Mouse (Mus musculus) hindbrain, embryonic 14.5 days (tissue): Measurements from ENCODE around the gene Mrpl4. TPM values are rescaled to one million over a fixed set of nuclear protein-coding genes. Genes with fewer than 3 reads are reported as not detected.
"Not testable (repeated sequence)": the region's sequence is repeated elsewhere in the genome, so short reads cannot be mapped to it uniquely, and the experiment has no call there.

Experiments
- ATAC-seq: fragments of 200-750 bp; cut with Nextera tagmentation; 2 replicates; pipeline ENCODE4 v1.8.0; 2017; ENCODE audit warnings: moderate number of reproducible peaks, mild to moderate bottlenecking, moderate TSS enrichment, moderate library complexity; ENCODE audit not compliant: low FRiP score
- DNase-seq: peaks from one replicate; pipeline ENCODE4 v3.0.0-alpha.2; 2015; ENCODE audit warnings: low spot score
- H3K27ac ChIP-seq: fragments of 300-500 bp; sonication (generic); 2 replicates; pipeline ENCODE4 v1.5.1; 2014; ENCODE audit warnings: mild to moderate bottlenecking, moderate library complexity
- H3K27me3 ChIP-seq: fragments of 300-500 bp; sonication (generic); 2 replicates; pipeline ENCODE4 v1.6.1; 2014; ENCODE audit warnings: mild to moderate bottlenecking, low read length, mixed read lengths; ENCODE audit not compliant: control insufficient read depth, insufficient read depth
- H3K36me3 ChIP-seq: fragments of 300-500 bp; sonication (generic); replicated peaks from 2 replicates; pipeline ENCODE4 v1.6.1; 2014; ENCODE audit not compliant: control insufficient read depth, insufficient read depth
- H3K4me1 ChIP-seq: fragments of 300-500 bp; sonication (generic); replicated peaks from 2 replicates; pipeline ENCODE4 v1.6.1; 2014; ENCODE audit warnings: antibody characterized with exemption, low read length, mixed read lengths; ENCODE audit not compliant: control insufficient read depth, insufficient read depth
- H3K4me2 ChIP-seq: fragments of 300-500 bp; sonication (generic); replicated peaks from 2 replicates; pipeline ENCODE4 v1.6.1; 2014; ENCODE audit warnings: mild to moderate bottlenecking, moderate library complexity
- H3K4me3 ChIP-seq: fragments of 300-500 bp; sonication (generic); replicated peaks from 2 replicates; pipeline ENCODE4 v1.5.1; 2014; ENCODE audit warnings: mild to moderate bottlenecking, low read length
- H3K9ac ChIP-seq: fragments of 300-500 bp; sonication (generic); 2 replicates; pipeline ENCODE4 v1.6.1; 2014
- H3K9me3 ChIP-seq: fragments of 300-500 bp; sonication (generic); 2 replicates; pipeline ENCODE4 v1.6.1; 2016; ENCODE audit warnings: low read length; ENCODE audit not compliant: control insufficient read depth
- WGBS: fragments of 180-500 bp; shearing (Covaris S2); extraction: QIAGEN DNeasy Blood & Tissue Kit; methylation state at CpG from one replicate; pipeline ENCODE4 v1.1.7; 2014; 5-methylcytosine and 5-hydroxymethylcytosine counted together
- microRNA counts: library from miRNA; unstranded; fragments of <30 nt; microRNA quantifications from one replicate; lab custom pipeline; 2016
- microRNA-seq: library from miRNA; unstranded; fragments of <30 nt; microRNA quantifications from one replicate; pipeline ENCODE4, GENCODE M21; 2016
- polyA plus RNA-seq: library from polyadenylated mRNA; unstranded; fragments of >200 nt; fragmentation: Nextera tagmentation; extraction: Ambion mirVana; gene quantifications from 2 replicates; pipeline ENCODE4 v1.2.1, GENCODE M21; 2014

The Mrpl4 gene
- polyA plus RNA-seq, 1 experiment from 2014 or later: 102 TPM

- H3K4me3 ChIP-seq: peak overlapping the region; percentile 46
- no peaks in the 10 kb centered on the region for H3K9me3 ChIP-seq
- peak overlapping the region; percentile 70 for H3K9ac ChIP-seq
- H3K4me1 ChIP-seq: peaks cover 36% of the 10 kb centered on the region
- no peak overlapping the region for H3K27ac ChIP-seq
- DNase-seq (peak; percentile 61), ATAC-seq (peak; percentile 74; the same call in 1 of the 2 replicates)
- under 1% methylated on average over 31 of the region's 31 CpGs for WGBS
- H3K36me3 ChIP-seq: no peaks in the 10 kb centered on the region
- peak overlapping the region; percentile 76 for H3K4me2 ChIP-seq
- H3K27me3 ChIP-seq: peaks cover 82% of the 10 kb centered on the region
Observed at GRCm38 (mm10) chr9:21037481-21037891, 34.9 kb downstream of the Mrpl4 start.

- Histone ChIP-seq H3K4me2 (no peak overlapping the region), H3K27ac (no peak overlapping the region), H3K36me3 (no peaks in the 10 kb centered on the region), H3K27me3 (peaks cover 59% of the 10 kb centered on the region), H3K4me3 (no peak overlapping the region), H3K4me1 (peaks cover 25% of the 10 kb centered on the region; the same call in 1 of the 2 replicates), H3K9ac (no peak overlapping the region), H3K9me3 (no peaks in the 10 kb centered on the region)
- ATAC-seq: no peak
- 75% methylated on average over 3 of the region's 3 CpGs for WGBS
- DNase-seq: no peak
Observed at GRCm38 (mm10) chr9:21039779-21040178, 37.2 kb downstream of the Mrpl4 start.

GRCm38 (mm10) chr9:21041308-21041707 lies 38.8 kb downstream of the Mrpl4 start:
- ATAC-seq: no peak
- 61% methylated on average over 4 of the region's 4 CpGs for WGBS

GRCm38 (mm10) chr9:21043563-21043962 lies 41.0 kb downstream of the Mrpl4 start:
- Histone ChIP-seq H3K4me3 (no peak overlapping the region), H3K4me1 (no peaks in the 10 kb centered on the region), H3K27me3 (peaks cover 21% of the 10 kb centered on the region), H3K27ac (no peak overlapping the region), H3K4me2 (no peak overlapping the region), H3K36me3 (no peaks in the 10 kb centered on the region), H3K9me3 (no peaks in the 10 kb centered on the region), H3K9ac (no peak overlapping the region)
- ATAC-seq: no peak
- DNase-seq: no peak
- WGBS: 87% methylated on average over 4 of the region's 4 CpGs

More at GRCm38 (mm10) chr9:21041308-21041707, 38.8 kb downstream of the Mrpl4 start:
- no peak overlapping the region for H3K9ac ChIP-seq
- no peaks in the 10 kb centered on the region for H3K9me3 ChIP-seq
- H3K4me1 ChIP-seq: peaks cover 20% of the 10 kb centered on the region; the same call in 1 of the 2 replicates
- no peak for DNase-seq
- H3K27me3 ChIP-seq: peaks cover 44% of the 10 kb centered on the region
- H3K4me3 ChIP-seq: no peak overlapping the region
- H3K36me3 ChIP-seq: no peaks in the 10 kb centered on the region
- no peak overlapping the region for H3K4me2 ChIP-seq
- no peak overlapping the region for H3K27ac ChIP-seq

- H3K9ac ChIP-seq, H3K27ac ChIP-seq, H3K4me3 ChIP-seq, ATAC-seq, H3K9me3 ChIP-seq, H3K4me2 ChIP-seq, H3K4me1 ChIP-seq, H3K27me3 ChIP-seq, H3K36me3 ChIP-seq, DNase-seq: not testable (repeated sequence)
- WGBS: 79% methylated on average over 1 of the region's 1 CpGs
Observed at GRCm38 (mm10) chr9:21044785-21045184, 42.2 kb downstream of the Mrpl4 start.

- Histone ChIP-seq H3K4me3 (no peak overlapping the region), H3K9ac (no peak overlapping the region), H3K4me2 (no peak overlapping the region), H3K27me3 (peaks cover 4% of the 10 kb centered on the region), H3K9me3 (no peaks in the 10 kb centered on the region), H3K27ac (no peak overlapping the region), H3K36me3 (no peaks in the 10 kb centered on the region), H3K4me1 (no peaks in the 10 kb centered on the region)
- 81% methylated on average over 3 of the region's 3 CpGs for WGBS
- DNase-seq (no peak), ATAC-seq (no peak)
Observed at GRCm38 (mm10) chr9:21045235-21045634, 42.7 kb downstream of the Mrpl4 start.

- no peak overlapping the region for H3K9ac ChIP-seq
- WGBS: 71% methylated on average over 10 of the region's 10 CpGs
- no peak overlapping the region for H3K4me2 ChIP-seq
- H3K27ac ChIP-seq: no peak overlapping the region
- H3K27me3 ChIP-seq: no peaks in the 10 kb centered on the region
- no peaks in the 10 kb centered on the region for H3K36me3 ChIP-seq
- no peak for DNase-seq
- no peak for ATAC-seq
- no peaks in the 10 kb centered on the region for H3K4me1 ChIP-seq
- H3K9me3 ChIP-seq: no peaks in the 10 kb centered on the region
- H3K4me3 ChIP-seq: no peak overlapping the region
Observed at GRCm38 (mm10) chr9:21051578-21051977, 49.0 kb downstream of the Mrpl4 start.

MicroRNA genes within 50 kb of the gene (microRNA counts, 519-probe panel; counts per million panel counts)
- microRNA mmu-miR-1900 (lab: Ali Mortazavi, UCI): not detected

Small RNAs within 50 kb of the gene (microRNA-seq; reads per million reads assigned to microRNA genes)
- not detected for gene Mir1900

Other genes starting within 250 kb of the Mrpl4 start
- 0.66 and 0.74 TPM in 2 replicates for gene Col5a3, start 187.7 kb upstream of the Mrpl4 start, polyA plus RNA-seq
- gene Rdh8, start 184.2 kb upstream of the Mrpl4 start, polyA plus RNA-seq: not detected in 2 replicates
- 5.8 and 6.9 TPM in 2 replicates for gene A230050P20Rik, start 134.1 kb upstream of the Mrpl4 start, polyA plus RNA-seq
- gene Angptl6, start 123.0 kb upstream of the Mrpl4 start, polyA plus RNA-seq: 11.8 and 12.8 TPM in 2 replicates
- gene Ppan, start 114.6 kb upstream of the Mrpl4 start, polyA plus RNA-seq: 39.5 and 40.5 TPM in 2 replicates
- 216 and 231 TPM in 2 replicates for gene Eif3g, start 104.1 kb upstream of the Mrpl4 start, polyA plus RNA-seq
- gene Dnmt1, start 42.9 kb upstream of the Mrpl4 start, polyA plus RNA-seq: 37.8 and 41.1 TPM in 2 replicates
- 8.6 and 8.8 TPM in 2 replicates for gene S1pr2, start 26.0 kb upstream of the Mrpl4 start, polyA plus RNA-seq
- 3.6 and 3.8 TPM in 2 replicates for gene Icam1, start 13.2 kb downstream of the Mrpl4 start, polyA plus RNA-seq
- 0.31 TPM in 1 of 2 replicates, not detected in the other for gene Icam4, start 26.6 kb downstream of the Mrpl4 start, polyA plus RNA-seq
- 1.6 and 1.9 TPM in 2 replicates for gene Icam5, start 29.3 kb downstream of the Mrpl4 start, polyA plus RNA-seq
- gene Zglp1, start 64.4 kb downstream of the Mrpl4 start, polyA plus RNA-seq: 1.0 and 2.0 TPM in 2 replicates
- gene Gm49373, start 70.4 kb downstream of the Mrpl4 start, polyA plus RNA-seq: 1.2 and 2.4 TPM in 2 replicates
- gene Fdx1l, start 70.9 kb downstream of the Mrpl4 start, polyA plus RNA-seq: 67.0 and 72.0 TPM in 2 replicates
- gene Gm38431, start 89.3 kb downstream of the Mrpl4 start, polyA plus RNA-seq: 0.95 and 1.6 TPM in 2 replicates
- gene Raver1, start 89.3 kb downstream of the Mrpl4 start, polyA plus RNA-seq: 35.2 and 37.6 TPM in 2 replicates
- gene Tyk2, start 128.5 kb downstream of the Mrpl4 start, polyA plus RNA-seq: 7.3 and 8.4 TPM in 2 replicates
- 192 and 215 TPM in 2 replicates for gene Cdc37, start 147.2 kb downstream of the Mrpl4 start, polyA plus RNA-seq
- gene Pde4a, start 163.0 kb downstream of the Mrpl4 start, polyA plus RNA-seq: 28.8 and 35.5 TPM in 2 replicates
- 39.3 and 43.6 TPM in 2 replicates for gene Keap1, start 236.6 kb downstream of the Mrpl4 start, polyA plus RNA-seq
- 3.9 and 4.1 TPM in 2 replicates for gene S1pr5, start 245.7 kb downstream of the Mrpl4 start, polyA plus RNA-seq